Mouse (Mus musculus) B cell, adult 2 months (primary cell): ENCODE measurements around the gene Gm21954.

Experiments
- DNase-seq, 2 experiments: peaks; one replicate each; pipeline ENCODE4 v3.0.0; 2022

Gene Gm21954

DNA sequence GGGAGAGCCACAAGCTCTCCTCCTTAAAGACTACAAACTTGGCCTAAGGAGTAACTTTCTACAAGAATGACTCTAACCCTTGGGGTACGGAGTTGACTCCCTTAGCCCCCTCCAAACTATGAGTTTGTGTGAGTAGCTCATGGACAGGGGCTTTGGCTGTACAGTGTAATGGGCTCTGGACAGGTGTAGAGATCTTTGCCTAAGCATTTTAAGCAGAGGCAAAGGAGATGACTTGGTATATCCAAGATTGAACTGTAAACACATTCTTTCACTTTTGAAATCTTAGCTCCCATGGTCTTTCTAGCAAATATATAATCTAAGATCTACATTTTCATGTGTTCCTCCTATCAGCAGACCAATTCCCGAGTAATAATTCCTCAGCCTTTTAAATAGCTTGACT lies at the start of gene Gm21954:
Gm21954 (minus strand) TSS at position 101 of the 400 bp plus-strand sequence.
- DNase-seq: no peak

DNA sequence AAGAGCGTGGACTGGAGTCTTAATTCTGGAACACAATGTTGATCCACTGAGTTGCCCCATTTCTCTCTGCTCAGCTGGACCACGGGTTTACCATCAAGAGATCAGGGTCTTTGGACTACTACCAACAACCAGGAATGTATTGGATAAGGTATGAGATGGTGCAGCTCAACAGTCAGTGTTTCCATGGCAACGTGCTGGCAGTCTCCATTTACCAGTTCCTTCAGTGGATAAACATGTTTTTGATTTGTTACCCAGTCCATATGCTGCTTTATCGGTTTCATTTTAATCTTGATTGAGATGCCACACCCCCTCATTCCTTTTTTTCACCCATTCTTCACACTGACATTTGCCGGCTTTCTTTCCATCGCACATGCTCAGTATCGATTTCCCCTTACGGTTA lies 49.8 kb upstream of the Gm21954 start:
- DNase-seq: no peak

DNA sequence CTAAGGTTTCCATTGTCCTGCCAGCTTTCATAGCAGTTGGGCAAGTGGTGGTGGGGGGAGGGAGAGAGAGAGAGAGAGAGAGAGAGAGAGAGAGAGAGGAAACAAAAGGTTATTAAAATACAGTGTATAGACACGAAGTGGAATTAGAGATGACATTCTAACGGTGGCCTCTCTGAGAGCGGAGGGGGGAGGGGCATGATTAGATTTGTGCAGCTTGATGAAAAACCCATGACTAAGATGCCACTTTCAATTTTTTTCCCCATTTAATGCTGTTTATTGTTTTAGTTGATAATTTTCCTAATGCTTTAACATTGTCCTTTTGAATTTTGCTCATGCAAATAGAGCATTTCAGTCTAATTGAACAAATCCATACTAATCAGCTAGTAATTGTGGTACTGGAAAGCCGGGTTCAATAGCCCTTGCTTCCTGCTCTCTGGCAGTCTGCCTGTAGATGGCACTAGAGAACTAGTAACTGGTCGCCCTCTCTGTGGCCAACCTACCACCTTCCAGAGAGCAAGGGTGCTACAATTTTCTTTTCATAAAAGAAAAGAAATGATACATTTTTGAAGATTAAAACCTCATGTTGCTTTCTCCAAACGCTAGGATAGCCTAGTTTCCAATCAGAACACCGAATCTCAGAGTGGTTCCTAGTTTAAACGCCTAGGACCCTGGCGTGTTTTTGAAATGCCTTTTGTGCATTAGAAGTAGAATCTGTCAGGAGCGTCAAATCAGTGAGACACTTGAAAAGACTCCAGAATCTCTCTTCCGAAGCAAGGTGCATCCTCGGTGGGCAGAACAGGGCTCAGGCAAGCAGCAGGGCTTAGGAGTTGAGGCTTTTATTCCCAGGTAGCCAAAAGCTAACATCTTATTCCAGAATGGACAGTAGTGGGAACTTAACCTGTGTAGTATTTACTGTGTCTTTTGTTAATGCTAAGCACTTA lies 48.5 kb upstream of the Gm21954 start:
- peak; percentile 27 to 28 for DNase-seq

DNA sequence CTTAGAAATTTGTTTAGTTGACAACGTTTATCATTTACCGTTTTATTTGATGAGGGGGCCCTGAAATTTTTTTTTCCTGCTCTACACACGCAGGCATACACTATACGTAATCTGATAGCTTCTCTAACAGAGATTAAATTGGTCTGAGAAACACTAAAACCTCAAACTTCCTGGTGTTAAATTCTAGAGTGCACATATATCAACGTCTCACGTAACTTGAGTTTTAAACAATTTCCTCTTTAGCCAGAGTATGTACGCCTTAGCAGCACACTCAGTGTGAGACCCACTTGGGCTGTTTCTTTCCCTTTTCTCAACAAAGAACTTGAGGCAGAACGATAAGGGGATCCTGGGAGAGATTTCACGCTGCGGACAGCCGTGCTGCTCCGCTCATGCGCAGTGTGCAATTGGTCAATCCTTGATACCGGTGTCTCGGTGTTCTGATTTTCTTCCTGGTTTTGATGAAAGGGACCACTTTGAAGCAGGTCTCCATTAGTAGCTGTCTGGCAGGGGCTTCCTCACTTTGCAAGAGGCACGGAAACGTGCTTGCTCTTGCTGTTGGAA lies 45.5 kb upstream of the Gm21954 start:
- DNase-seq: no peak

DNA sequence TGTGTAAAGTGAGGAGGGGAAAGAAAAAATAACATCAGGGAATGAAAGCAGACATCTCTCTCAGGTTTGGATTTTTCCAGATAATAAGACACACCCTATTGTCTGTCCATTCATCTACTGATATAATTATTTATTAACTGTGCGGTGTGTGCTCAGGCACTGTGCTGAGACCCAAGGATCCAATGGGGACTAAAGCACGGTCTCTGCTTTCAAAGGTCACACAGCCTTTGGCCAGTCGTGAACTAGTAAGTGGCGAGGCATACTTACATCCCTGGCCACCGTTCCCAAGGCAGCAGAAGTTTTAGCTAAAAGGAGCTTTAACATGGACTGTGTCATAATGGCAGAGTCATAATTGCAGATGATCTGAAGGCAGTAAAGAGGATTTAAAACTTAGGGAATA lies 44.0 kb upstream of the Gm21954 start:
- DNase-seq: no peak

DNA sequence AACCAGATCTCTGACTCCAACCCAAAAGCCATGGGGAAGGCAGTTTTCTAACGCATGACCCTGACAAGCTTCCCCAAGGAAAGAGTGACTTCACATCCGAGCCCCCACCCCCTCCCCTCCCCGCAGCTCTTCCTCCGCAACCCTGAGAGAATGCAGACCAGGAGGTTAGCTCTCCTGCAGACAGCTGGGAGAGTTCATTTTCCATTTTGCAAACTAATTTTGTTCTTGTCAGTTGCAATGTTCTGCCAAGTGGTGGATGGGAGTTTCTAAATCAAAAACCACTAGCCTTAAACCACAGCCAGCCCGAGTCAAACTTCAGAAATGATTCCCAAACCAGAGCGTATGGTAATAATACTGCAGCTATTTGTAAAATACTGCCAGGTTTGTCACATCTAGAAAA lies 39.6 kb upstream of the Gm21954 start:
- no peak for DNase-seq

DNA sequence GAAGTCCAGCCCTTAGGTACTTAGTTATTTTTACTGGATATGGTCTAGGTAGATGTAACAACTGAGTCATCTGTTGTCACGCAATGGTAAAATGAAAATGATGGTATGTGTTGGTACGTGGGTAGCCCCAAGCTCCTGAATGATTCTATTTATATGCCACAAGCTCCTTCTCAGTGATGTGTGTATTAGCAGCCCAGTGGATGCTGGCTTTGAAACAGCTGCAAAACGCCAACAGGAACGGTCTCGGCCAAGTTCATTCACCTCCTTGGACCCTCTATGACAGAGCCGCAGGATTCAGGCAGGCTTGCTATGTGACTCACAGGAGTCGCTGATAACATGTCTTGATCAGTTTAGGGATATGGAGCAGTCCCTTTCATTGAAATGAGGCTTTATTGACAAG lies 38.2 kb upstream of the Gm21954 start:
- no peak for DNase-seq

DNA sequence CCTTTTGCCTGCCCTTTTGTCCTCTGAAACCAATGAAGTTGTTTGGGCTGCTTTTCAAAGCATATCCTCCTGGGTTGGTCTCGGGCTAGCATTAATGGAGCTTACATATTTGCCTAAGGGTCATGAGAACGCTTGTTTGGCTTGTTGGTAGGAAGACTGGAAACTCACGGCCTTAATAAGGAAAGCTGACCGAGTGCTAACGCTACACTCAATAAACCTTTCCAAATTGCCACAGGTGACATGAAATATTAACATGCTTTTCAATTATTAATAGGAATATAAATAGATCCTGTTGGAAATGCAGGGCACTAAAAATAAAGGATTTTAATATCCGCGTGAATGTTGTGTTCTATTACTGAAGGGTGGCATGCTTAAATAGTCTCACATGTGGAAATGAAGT lies 27.3 kb upstream of the Gm21954 start:
- no peak for DNase-seq

DNA sequence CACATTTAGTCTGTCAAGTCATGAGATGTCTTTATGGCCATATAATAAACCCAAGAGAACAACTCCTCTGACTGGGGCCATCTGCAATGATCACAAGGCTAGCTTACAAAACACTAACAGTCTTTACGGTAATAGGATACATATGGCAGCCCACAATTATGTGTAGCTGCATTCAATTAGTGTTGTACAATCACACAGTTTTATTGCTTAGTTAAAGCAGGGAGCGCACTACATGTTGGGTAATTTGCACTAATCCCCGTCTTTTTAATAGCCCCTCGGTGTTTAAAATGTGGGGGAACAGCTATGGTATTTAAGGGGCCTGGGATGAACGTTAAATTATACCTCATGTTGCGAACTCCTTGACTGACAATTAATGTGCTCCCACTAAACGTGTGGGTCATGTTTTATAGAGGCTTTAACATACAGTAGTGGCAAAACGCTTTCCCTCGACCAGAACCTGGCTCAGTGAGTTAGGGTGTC lies 24.5 kb upstream of the Gm21954 start:
- DNase-seq: no peak

DNA sequence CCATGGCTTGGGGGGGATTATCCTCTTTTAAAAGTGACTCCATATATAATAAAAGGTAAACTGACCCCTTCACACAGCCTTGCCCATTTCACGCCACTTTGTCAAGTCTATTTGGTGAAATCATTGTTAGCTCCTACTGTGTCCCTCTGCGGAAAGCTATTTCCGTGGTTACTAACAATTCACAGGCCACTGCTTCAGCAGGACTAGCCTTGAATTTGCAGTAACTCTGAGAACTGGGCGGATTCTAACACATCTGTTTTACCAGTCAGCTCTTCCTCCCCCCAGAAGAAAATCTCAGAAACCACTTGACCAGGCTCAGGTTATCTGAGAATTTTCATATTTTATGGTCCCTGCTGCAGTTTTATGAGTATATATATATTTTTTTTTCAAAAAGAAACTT lies 23.9 kb upstream of the Gm21954 start:
- DNase-seq: no peak

DNA sequence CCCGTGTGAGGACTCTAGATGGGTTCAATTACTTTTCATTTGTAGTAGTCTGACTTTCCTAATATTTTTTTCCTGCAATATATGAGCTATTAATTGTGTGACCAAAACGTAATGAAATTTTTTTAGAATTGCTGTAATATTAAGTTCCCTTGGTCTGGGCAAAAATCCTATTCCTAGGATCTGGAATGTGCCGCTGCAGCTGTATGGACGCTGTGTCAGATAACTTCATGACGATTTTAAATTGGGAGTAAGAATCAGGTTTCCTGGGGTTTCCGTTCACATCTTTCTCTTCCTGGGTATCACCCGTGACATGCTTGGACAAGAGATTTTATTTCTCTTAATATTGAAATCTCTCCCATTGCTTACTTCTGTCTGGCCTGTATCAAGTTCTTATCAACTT lies 23.2 kb upstream of the Gm21954 start:
- no peak for DNase-seq

DNA sequence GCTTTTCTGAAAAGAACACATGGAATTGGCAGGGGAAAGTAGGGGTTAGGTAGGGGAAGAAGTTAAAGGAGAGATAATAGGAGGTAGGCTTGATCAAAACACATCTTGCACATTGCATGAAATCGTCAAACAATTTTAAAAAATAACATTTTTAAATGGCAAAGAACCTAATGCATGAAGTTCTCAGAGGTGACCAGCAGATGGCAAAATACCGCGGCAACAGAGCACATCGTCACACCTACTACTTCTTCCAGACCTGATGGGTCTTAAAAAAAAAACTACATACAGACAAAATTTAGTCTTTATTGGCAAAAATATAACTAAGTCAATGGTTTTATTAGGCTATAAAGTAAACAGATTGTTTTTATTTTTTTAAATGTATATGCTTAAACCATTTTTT lies 22.3 kb upstream of the Gm21954 start:
- DNase-seq: no peak

DNA sequence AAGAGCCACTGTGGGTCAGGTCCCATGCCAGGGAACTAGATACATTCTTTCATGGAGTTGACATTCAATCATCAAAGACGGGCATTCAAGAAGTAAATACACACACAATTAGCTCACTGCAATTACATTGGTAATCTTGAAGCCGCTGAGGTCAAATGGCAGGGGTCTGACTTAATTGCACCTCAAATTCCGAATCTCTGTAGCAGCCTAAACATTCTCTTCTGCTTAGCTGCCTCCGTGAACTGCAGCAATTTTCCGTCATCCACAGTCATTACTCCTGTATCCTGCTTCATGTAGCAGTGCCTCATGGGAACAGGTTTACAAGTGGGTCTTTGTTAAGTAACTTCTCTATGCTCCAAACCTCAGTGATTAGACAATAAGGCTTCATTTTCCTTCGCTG lies 20.0 kb upstream of the Gm21954 start:
- no peak for DNase-seq

DNA sequence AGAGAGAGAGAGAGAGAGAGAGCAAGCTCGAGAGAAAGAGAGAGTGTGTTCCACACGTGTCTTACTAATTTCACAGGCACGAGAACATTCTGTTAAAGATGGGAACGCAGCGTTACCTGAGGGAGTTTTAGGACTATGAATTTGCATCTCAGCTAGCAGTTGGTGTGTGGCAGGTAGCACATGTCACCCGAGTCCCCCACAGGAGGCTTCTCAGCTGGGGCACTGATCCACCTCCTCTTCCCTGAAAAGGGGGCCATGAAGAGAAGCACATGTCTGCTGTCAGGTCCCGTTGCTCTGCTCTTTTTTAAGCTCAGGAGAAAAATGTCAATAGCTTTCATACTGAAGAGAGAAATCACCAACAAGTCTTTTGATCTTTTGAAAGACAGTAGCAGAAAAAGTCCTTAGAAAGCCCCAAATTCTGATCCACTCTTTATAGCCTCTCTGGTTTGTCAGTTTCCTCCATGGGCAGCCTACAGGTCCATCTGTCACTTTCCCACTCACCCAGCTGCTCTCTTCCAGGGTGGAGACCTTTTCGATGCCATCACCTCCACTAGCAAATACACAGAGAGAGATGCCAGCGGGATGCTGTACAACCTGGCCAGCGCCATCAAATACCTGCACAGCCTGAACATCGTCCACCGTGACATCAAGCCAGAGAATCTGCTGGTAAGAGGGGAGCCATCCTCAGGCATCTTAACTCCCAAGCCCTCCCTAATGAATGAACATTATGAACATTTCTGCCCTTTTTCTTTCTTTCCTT lies 17.4 kb upstream of the Gm21954 start:
- no peak for DNase-seq

DNA sequence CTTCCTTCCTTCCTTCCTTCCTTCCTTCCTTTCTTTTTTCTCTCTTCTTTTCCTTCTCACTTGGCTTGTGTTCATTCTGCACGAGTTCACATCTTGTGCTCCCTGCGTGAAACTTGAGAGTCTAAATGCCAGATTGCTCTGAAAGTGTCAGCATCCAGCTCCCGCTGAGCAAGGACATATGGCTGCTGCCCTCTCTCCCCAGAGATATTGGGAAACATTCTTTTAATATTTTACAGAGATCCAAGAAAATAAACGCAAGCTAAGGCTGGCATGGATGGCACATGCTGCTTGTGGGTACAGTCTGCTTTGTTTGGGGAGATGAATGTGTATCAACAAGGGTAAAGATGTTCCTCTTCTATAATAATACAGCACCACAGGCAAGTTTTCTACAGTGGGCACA lies 11.3 kb upstream of the Gm21954 start:
- no peak for DNase-seq

DNA sequence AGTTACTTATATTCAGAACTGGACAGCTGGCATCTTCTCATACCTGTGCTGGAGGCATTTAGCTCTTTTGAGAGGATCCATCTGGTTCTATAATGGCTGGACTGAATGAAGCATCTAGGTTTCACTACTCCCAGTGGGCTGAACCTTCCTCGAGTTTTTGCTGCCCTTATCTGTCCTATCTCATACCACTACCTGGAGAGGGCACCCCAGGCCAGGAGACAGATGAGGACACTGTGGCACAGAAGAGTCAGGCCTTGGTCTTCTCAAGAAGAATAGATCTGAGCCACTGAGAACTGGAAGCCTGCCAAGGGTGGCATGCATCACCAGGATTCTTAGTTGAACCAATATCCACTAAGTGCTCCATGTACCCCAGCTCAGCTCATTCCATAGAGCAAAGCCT lies 9.1 kb upstream of the Gm21954 start:
- DNase-seq: no peak

DNA sequence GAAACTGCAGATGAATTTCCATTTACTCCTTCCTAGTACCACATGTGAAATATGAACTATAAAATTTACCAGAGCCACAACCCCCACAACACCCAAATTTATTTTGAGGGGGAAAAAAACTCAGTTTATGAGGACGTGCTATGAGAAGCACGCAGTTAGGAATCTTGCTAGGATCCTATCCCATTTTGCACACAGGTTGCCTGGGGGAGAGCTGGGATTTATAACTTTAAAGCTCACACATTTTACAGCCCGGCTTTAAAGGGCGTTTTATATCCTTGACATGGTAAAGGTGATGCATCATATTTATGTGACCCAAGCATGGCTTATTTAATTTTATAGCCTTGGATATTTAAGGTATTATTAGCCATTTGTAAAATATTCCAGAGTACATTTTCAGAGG lies 7.3 kb upstream of the Gm21954 start:
- no peak for DNase-seq

DNA sequence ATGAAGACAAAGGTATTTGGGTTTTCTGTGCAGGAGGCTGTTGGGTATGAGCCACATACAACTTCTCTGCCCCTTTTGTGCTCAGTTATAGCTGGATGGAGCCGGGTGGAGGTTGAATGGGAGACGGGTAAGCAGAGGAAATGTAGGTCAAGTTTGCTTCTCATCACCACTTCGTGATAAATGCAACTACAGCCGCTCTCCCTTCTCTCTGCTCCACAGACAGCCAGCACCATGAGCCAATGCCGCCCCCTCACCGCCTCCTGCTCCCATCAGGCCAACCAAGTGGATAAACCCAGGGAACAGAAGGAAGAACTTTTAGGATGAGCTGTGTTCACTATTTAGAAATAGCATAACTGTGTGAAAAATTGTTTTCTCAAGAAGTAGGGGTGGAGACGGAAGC lies 4.7 kb upstream of the Gm21954 start:
- no peak for DNase-seq

DNA sequence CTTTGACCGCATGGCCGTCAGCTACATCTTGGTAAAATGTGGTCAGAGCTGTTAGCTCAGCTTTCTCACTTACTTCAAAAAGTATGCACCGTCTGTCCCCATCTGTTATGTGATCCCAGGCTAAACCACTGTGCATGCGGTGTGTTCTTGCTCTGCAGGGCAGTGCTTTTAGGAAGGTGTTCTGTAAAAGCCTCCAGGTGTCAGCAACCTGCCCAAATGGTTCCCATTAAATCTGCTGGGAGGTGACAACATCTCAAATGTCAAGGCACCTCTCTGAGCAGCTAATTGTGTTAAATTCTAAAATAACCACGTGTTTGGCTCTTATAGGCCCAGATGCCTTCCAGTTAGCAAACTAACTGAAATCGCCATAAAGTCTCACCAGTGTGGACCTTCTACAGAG lies 1.1 kb upstream of the Gm21954 start:
- no peak for DNase-seq

DNA sequence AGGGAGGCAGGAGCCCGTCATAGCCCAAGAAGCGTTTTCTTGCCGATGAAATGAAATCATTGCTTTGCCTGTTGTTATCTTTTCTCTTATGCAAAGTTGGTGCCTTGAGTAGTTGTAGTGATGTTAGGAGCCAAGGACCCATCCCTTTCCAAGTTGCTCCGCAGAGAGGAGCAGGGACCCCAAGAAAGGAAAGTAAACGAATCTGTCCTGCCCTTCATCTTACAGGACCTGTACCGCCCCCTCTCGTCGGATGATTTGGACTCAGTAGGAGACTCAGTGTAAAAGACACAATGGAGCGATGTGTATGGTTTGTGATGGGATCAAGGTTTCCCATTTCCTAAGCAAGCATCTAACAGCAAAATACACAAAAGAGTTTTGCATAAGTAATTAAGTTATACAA lies 5.7 kb downstream of the Gm21954 start:
- DNase-seq: no peak

DNA sequence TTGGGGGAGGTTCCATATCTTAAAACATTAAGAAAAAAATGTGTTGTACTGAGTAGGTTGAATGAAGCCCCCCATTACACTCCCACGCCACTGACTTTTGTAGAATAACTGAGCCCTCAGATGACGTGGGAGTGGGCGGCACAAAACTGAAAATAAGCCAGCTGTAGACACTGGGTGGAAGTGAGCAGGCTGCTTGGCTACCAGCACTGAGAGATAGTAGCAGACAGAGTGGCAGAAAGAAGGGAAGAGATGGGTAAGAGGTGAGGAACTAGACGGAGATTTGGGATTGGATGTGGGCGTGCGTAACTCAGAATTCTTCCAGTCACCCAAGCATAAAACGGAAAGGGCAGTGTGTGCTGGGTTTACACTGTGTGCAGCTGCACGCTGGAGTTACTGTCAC lies 6.2 kb downstream of the Gm21954 start:
- DNase-seq: no peak

DNA sequence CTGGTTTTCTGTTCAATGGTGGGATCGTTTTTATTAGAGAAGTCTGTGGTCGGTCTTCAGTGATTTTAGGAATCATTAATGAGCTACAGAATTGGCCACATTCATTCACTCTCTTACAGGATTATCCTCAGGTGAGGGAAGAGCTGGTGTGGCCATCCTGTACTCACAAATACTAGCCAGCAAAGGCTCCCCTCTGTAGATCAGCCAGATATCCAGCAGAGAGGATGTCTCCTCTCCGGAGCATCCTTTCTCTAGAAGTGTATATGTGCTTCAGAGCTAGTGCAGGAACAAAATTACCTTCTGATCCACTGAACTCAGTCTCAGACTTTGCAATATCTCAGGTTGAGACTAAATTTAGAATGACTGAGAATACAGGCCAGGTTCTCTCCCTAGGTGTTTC lies 7.8 kb downstream of the Gm21954 start:
- DNase-seq: no peak

DNA sequence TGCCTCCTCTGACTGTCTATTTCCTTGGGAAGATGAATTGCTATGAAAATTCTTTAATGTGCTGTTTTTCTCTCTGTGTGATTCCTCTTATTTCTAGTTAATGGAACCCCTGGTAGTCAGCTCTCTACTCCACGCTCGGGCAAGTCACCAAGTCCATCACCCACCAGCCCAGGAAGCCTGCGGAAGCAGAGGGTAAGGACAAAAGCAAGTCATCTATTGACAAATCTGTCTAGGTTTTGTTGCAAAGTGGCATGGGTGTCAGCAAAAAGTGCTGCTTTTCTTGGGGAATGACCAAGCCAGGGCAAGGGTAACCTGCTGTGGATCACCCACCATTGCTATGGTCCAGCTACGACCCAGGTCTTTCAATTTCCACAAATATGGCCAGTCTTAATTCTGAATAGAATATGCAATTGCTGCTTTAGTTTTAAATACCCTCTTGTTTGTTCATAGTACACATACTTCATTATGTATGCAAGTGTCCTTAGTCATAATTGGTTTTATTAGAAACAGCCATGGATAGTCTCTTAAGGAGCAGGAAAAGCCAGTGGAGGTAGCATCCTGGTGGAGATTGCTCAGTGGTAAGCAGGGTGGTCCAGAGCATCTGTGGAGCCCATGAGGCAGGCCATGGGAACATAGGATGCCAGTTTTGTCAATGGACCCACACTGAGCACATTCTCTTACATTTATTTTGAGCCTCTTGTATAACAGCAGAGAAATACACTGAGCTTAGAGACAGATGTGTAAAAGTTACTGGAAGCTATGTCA lies 8.9 kb downstream of the Gm21954 start:
- DNase-seq: no peak
